Mouse (Mus musculus): Measurements from ENCODE around the gene 6030468B19Rik.

Gene 6030468B19Rik

GRCm38 (mm10) chr11:117806781-117807180 is 9.3 kb downstream of the 6030468B19Rik start:
- DNase-seq: no peak

- peak; percentile 80 to 90 for DNase-seq
Measured at GRCm38 (mm10) chr11:117809407-117810311, 12.2 kb downstream of the 6030468B19Rik start, which contains the start of the genes Gm20708 and Syngr2. Gm20708 (plus strand) TSS chr11:117809668. Syngr2 (plus strand) TSS chr11:117809668.

- DNase-seq: peak; percentile 96 to 98
Measured at GRCm38 (mm10) chr11:117810401-117811046, 13.1 kb downstream of the 6030468B19Rik start.

GRCm38 (mm10) chr11:117813867-117814266 is 16.4 kb downstream of the 6030468B19Rik start:
- DNase-seq: no peak

- DNase-seq: no peak
Measured at GRCm38 (mm10) chr11:117814704-117815366, 17.4 kb downstream of the 6030468B19Rik start.

- peak in 1 of 2 experiments; percentile 45 for DNase-seq
Measured at GRCm38 (mm10) chr11:117815850-117816249, 18.4 kb downstream of the 6030468B19Rik start.

- no peak for DNase-seq
Measured at GRCm38 (mm10) chr11:117816389-117816996, 19.0 kb downstream of the 6030468B19Rik start.

- no peak for DNase-seq
Measured at GRCm38 (mm10) chr11:117819095-117819494, 21.6 kb downstream of the 6030468B19Rik start.

GRCm38 (mm10) chr11:117820173-117820572 is 22.7 kb downstream of the 6030468B19Rik start:
- DNase-seq: no peak

GRCm38 (mm10) chr11:117821868-117822267 is 24.4 kb downstream of the 6030468B19Rik start:
- DNase-seq: no peak

GRCm38 (mm10) chr11:117822728-117823241 is 25.3 kb downstream of the 6030468B19Rik start:
- DNase-seq: peak in 1 of 2 experiments; percentile 60

- no peak for DNase-seq
Measured at GRCm38 (mm10) chr11:117823411-117823810, 26.0 kb downstream of the 6030468B19Rik start.

- DNase-seq: peak; percentile 88 to 89
Measured at GRCm38 (mm10) chr11:117824060-117824969, 26.9 kb downstream of the 6030468B19Rik start.

- peak; percentile 90 for DNase-seq
Measured at GRCm38 (mm10) chr11:117825333-117826101, 28.1 kb downstream of the 6030468B19Rik start, which contains the start of the genes Afmid and Tk1. Afmid (plus strand) TSS chr11:117825924. Tk1 (minus strand) TSS chr11:117826092.

GRCm38 (mm10) chr11:117826164-117826563 is 28.7 kb downstream of the 6030468B19Rik start:
- DNase-seq: peak in 1 of 2 experiments; percentile 37

- DNase-seq: no peak
Measured at GRCm38 (mm10) chr11:117826916-117827315, 29.5 kb downstream of the 6030468B19Rik start.

GRCm38 (mm10) chr11:117827386-117827785 is 29.9 kb downstream of the 6030468B19Rik start:
- no peak for DNase-seq

GRCm38 (mm10) chr11:117828149-117828887 is 30.9 kb downstream of the 6030468B19Rik start:
- DNase-seq: peak; percentile 67 to 80

- DNase-seq: peak; percentile 68 to 71
Measured at GRCm38 (mm10) chr11:117828888-117829604, 31.6 kb downstream of the 6030468B19Rik start.

Measured in kidney, postnatal 36 days (tissue).